Mouse (Mus musculus): ENCODE measurements around the gene Esf1. TPM values are rescaled to one million over a fixed set of nuclear protein-coding genes. Genes with fewer than 3 reads are reported as not detected.
A peak's percentile ranks its signal among the peaks of the same experiment; 100 is the strongest.
"Not testable (repeated sequence)": the region's sequence is repeated elsewhere in the genome, so short reads cannot be mapped to it uniquely, and the experiment has no call there.

The Esf1 gene
- polyA plus RNA-seq (2011; ENCODE audit: insufficient read depth, insufficient read length, low replicate concordance, missing spikeins) = 13.2 and 15.5 TPM in 2 replicates

DNA sequence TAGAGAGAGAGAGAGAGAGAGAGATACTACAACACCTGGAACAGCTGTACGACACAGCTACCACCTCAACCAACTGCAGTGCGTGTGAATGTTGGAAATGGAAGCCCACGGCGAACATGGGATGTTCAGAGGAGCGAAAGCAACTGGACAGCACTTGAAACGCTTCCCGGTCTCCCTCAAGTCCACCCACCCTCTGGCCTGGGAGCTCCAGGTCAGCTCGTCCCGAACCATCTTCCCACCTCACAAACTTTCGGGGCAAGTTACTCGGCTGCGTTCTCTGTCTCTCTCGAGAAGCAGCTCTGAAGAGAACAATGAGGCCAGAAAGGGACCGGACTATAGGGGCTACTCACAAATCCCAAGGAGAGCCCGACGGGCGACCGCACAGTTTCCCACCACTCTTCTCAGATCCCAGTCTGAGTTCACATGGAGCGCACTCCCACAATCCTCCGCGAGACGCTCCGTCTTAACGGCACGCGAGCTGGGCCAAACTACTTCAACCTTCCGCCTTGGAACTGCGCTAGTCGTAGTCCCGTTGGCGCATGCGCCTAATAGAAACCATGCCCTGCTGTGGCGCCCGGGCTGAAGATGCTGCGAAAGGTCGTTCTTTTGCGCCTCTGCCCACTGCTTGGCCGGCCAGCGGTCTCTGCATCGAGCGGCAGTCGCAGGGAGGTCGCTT, at the start of gene Esf1, which contains the start of gene Ndufaf5:
Gene Esf1 (minus strand): TSS at position 438 of the 676 bp plus-strand sequence.
Gene Ndufaf5 (plus strand): TSS at position 523 of the 676 bp plus-strand sequence.
- H3K27ac ChIP-seq (ENCODE audit: control insufficient read depth, insufficient read depth, low read depth, low read length, poor library complexity) = peak within 1 kb of the TSS; percentile 77
- WGBS = under 1% methylated on average over 43 of the region's 43 CpGs
- peak within 1 kb of the TSS; percentile 95 for H3K4me3 ChIP-seq (replicated peaks; ENCODE audit: control insufficient read depth, low read depth, low read length)
- H3K4me1 ChIP-seq (ENCODE audit: control insufficient read depth, insufficient read depth, low read length) = peaks cover 1% of the 10 kb centered on the region; the same call in 1 of the 2 replicates
- no peak for TF ChIP-seq CTCF (IDR thresholded peaks at IDR 0.05; ENCODE audit: control insufficient read depth, insufficient read depth, low read length)
- TF ChIP-seq POLR2A (IDR thresholded peaks at IDR 0.05; ENCODE audit: borderline replicate concordance, control insufficient read depth, low read depth, low read length) = peak; percentile 39; the same call in 1 of the 2 replicates

DNA sequence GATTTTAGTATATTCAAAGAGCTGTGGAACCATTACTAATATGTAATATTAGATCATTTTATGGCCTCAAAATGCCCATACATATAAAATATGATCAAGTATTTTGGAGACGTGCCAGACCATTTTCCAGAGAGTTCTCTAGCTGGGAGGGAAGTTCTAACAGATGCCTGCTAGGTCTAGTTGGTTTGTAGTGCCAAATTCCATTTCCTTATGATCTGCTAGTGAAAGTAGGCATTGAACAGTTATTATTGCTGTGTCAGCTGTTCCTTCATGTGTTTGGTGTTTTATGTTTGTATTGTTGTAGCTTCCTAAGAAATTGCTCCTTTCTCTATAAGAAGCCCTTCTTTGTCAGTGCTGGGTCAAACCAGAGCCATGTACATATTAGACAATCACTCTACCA, 45.6 kb upstream of the Esf1 start:
- TF ChIP-seq CTCF (IDR thresholded peaks at IDR 0.05; ENCODE audit: control insufficient read depth, insufficient read depth, low read length) (no peak), POLR2A (IDR thresholded peaks at IDR 0.05; ENCODE audit: borderline replicate concordance, control insufficient read depth, low read depth, low read length) (no peak)
- Histone ChIP-seq H3K27ac (ENCODE audit: control insufficient read depth, insufficient read depth, low read depth, low read length, poor library complexity) (no peak overlapping the region), H3K4me3 (replicated peaks; ENCODE audit: control insufficient read depth, low read depth, low read length) (no peak overlapping the region), H3K4me1 (ENCODE audit: control insufficient read depth, insufficient read depth, low read length) (no peaks in the 10 kb centered on the region)
- 56% methylated on average over 1 of the region's 1 CpGs for WGBS

DNA sequence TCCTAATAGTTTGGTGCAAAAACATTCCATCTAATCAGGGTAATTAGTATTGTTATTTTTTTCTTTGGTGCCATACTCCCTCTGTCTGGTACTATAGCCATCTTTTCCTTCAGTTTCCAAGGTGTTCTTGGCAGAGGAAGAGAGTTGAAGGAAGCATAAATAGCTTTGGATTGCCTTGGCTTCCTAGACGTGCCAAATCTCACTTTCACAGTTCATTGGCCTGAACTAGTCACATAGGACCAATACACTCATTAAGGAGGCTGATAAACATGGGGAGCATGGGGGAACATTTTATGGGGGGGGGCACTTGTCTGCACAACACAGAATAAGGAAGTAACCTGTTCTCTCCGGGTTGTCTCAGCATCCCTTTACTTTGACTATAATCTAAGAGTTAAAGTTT, 45.1 kb upstream of the Esf1 start:
- Histone ChIP-seq H3K4me1 (ENCODE audit: control insufficient read depth, insufficient read depth, low read length) (no peaks in the 10 kb centered on the region), H3K4me3 (replicated peaks; ENCODE audit: control insufficient read depth, low read depth, low read length) (no peak overlapping the region), H3K27ac (ENCODE audit: control insufficient read depth, insufficient read depth, low read depth, low read length, poor library complexity) (no peak overlapping the region)
- TF ChIP-seq CTCF (IDR thresholded peaks at IDR 0.05; ENCODE audit: control insufficient read depth, insufficient read depth, low read length) (no peak), POLR2A (IDR thresholded peaks at IDR 0.05; ENCODE audit: borderline replicate concordance, control insufficient read depth, low read depth, low read length) (no peak)
- 48% methylated on average over 2 of the region's 2 CpGs for WGBS

DNA sequence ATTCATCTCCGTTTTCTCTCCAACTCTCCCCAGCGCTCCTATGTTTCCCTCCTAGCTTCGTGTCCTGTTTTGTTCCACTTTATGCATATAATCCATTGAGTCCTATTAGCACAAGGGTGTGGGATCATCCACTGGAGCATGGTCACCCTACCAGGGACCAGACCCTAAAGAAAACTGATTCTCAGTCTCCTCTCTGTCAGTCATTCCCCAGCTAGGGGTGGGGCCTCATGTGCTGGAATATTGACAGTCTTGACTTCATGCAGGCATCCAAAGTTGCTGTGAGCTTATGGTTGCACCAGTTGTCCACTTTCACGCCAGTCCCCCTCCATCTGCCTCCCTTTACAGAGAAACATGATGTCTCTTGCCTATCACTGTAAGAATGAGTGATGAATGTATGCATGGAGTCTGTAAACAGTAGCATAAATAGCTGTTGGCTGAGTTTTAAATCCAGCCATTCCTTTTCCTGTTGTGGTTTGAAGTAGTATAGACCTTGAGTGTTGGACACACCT, 44.2 kb upstream of the Esf1 start:
- H3K27ac ChIP-seq (ENCODE audit: control insufficient read depth, insufficient read depth, low read depth, low read length, poor library complexity) = no peak overlapping the region
- H3K4me1 ChIP-seq (ENCODE audit: control insufficient read depth, insufficient read depth, low read length) = no peaks in the 10 kb centered on the region
- TF ChIP-seq POLR2A (IDR thresholded peaks at IDR 0.05; ENCODE audit: borderline replicate concordance, control insufficient read depth, low read depth, low read length) (no peak), CTCF (IDR thresholded peaks at IDR 0.05; ENCODE audit: control insufficient read depth, insufficient read depth, low read length) (no peak)
- 80% methylated on average over 4 of the region's 4 CpGs for WGBS
- no peak overlapping the region for H3K4me3 ChIP-seq (replicated peaks; ENCODE audit: control insufficient read depth, low read depth, low read length)

DNA sequence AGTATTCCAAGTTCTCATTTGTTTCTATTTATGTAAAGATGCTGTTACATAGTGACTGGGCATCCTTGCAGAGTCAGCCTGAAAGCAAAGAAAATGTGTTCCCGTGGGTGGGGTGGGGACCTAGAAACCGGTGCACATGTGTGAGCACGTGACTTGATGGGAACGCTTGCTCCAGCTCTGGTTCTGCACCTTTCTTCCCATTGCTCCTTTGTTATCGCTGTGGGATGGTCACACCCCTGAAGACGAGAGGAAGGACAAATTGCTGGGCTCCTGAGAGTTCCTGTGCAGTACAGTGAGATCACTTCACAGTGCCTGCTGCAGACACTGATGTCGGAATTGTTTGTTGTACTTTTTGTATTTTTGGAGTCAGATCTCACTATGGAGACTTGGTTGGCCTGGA, 33.4 kb upstream of the Esf1 start:
- no peaks in the 10 kb centered on the region for H3K4me1 ChIP-seq (ENCODE audit: control insufficient read depth, insufficient read depth, low read length)
- H3K27ac ChIP-seq (ENCODE audit: control insufficient read depth, insufficient read depth, low read depth, low read length, poor library complexity) = no peak overlapping the region
- TF ChIP-seq POLR2A (IDR thresholded peaks at IDR 0.05; ENCODE audit: borderline replicate concordance, control insufficient read depth, low read depth, low read length) = no peak
- TF ChIP-seq CTCF (IDR thresholded peaks at IDR 0.05; ENCODE audit: control insufficient read depth, insufficient read depth, low read length) = no peak
- WGBS = 90% methylated on average over 7 of the region's 7 CpGs
- no peak overlapping the region for H3K4me3 ChIP-seq (replicated peaks; ENCODE audit: control insufficient read depth, low read depth, low read length)

DNA sequence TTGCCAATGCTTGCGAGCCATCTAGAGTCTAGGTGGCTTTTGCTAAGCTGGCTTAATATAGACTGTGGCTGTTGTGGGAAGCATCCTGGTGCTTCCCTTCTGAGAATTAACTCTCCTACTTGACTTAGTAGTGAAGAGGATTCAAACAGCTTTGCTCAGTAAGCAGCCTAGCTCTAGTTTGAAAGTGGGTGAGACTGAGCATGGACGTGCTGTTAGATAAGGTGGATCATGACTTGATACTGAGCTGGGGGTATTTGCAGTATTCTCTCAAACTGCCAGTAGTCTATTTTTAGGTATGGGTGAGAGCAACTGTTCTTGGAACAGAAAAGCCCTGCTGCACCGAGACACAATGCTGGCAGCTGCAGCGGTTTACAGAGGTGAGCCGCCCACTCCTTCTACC, 32.2 kb upstream of the Esf1 start:
- 71% methylated on average over 5 of the region's 5 CpGs for WGBS
- no peak overlapping the region for H3K4me3 ChIP-seq (replicated peaks; ENCODE audit: control insufficient read depth, low read depth, low read length)
- no peak overlapping the region for H3K27ac ChIP-seq (ENCODE audit: control insufficient read depth, insufficient read depth, low read depth, low read length, poor library complexity)
- no peak for TF ChIP-seq POLR2A (IDR thresholded peaks at IDR 0.05; ENCODE audit: borderline replicate concordance, control insufficient read depth, low read depth, low read length)
- TF ChIP-seq CTCF (IDR thresholded peaks at IDR 0.05; ENCODE audit: control insufficient read depth, insufficient read depth, low read length) = no peak
- no peaks in the 10 kb centered on the region for H3K4me1 ChIP-seq (ENCODE audit: control insufficient read depth, insufficient read depth, low read length)

DNA sequence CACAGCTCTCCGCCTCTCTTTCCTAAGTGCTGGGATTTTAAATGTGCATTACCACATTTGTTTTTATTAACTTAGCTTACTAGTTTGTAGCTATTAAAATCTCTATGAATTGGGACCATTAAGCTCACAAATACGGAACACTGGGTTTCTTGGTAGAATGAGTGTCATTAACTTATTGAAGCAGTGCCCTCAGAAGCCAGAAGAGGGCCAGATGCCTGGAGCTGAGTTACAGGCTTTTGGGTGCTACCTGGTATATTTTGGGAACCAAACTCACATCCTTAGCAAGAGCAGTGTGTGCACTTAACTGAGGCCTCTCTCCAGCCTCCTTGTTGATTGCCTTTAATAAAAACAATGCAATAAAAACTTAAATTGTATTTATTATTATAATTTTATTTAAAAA, 30.3 kb upstream of the Esf1 start:
- WGBS = 73% methylated on average over 2 of the region's 2 CpGs
- H3K4me3 ChIP-seq (replicated peaks; ENCODE audit: control insufficient read depth, low read depth, low read length) = no peak overlapping the region
- no peak for TF ChIP-seq POLR2A (IDR thresholded peaks at IDR 0.05; ENCODE audit: borderline replicate concordance, control insufficient read depth, low read depth, low read length)
- H3K27ac ChIP-seq (ENCODE audit: control insufficient read depth, insufficient read depth, low read depth, low read length, poor library complexity) = no peak overlapping the region
- no peaks in the 10 kb centered on the region for H3K4me1 ChIP-seq (ENCODE audit: control insufficient read depth, insufficient read depth, low read length)

DNA sequence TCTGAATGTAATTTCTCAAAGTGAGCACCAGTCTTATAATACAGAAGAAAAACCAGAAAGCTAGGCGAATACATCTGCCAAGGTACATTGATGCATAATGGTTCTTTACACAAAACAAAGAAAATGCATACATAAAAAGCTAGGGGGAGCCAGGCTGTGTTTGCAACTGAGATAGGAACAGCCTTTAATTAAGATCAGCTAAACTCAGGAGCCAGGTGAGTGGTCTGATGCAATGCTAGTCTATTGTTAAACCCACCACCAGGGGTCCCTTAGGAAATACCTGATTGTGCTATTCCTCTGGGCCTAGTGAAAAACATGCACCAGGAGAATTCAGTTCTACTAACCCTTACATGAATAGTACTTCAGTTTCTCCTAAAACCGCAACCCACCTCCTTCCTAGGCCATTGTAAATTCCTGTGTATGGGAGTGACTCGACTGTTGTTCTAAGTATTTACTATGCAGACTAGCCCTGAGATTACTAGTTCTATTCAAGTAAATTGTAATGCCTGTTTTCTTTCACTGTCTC, 15.4 kb upstream of the Esf1 start:
- not testable (repeated sequence) for H3K4me1 ChIP-seq (ENCODE audit: control insufficient read depth, insufficient read depth, low read length); H3K4me3 ChIP-seq (replicated peaks; ENCODE audit: control insufficient read depth, low read depth, low read length); H3K27ac ChIP-seq (ENCODE audit: control insufficient read depth, insufficient read depth, low read depth, low read length, poor library complexity)
- 86% methylated on average over 3 of the region's 3 CpGs for WGBS
